Mouse (Mus musculus) small intestine, adult 2 months (tissue): ENCODE data around the gene Ext2.

Experiments used
- CTCF ChIP-seq: fragments of 200-500 bp; IDR thresholded peaks from 2 replicates; pipeline ENCODE4 v1.5.1; 2012; ENCODE audit warnings: low read depth, mild to moderate bottlenecking, control low read depth, inconsistent platforms, low read length, moderate library complexity, mixed read lengths; ENCODE audit not compliant: insufficient replicate concordance, insufficient read length; ENCODE audit errors: extremely low read depth
- POLR2A ChIP-seq: fragments of 200-500 bp; IDR thresholded peaks from 2 replicates; pipeline ENCODE4 v1.6.1; 2012; ENCODE audit warnings: low read depth, mild to moderate bottlenecking, control low read depth, inconsistent platforms, low read length, moderate library complexity

DNA sequence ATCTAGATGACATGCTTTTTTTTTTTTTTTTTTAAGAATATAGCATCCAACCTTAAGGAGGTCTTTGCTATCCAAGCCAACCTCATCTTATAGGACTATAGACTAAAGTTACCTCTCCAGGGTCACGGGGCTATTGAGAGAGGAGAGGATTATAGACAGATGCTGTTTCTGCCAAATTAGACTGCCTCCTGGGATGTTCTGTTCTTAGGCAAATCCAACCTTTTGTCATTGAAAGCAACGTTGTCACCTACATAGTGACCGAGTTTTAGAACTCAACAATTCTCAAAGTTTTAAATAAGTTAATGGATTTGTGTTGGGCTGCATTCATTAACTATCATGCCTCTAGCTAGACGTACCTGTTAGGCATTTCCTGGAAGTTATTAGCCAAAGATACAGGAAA lies 40.9 kb upstream of the Ext2 start:
- no peak for TF ChIP-seq POLR2A
- no peak for TF ChIP-seq CTCF
